In genomic region chr9:67156590-67157259, GRCm38 (mm10) we compare ENCODE assay signal across 8 mouse cellular contexts.
DNase-seq lines count a peak whose midpoint lies in the region; ATAC-seq lines count a peak whose summit lies in the region.

No protein-coding gene starts in this region.

- DNase-seq in CD4-positive, CD25-positive, alpha-beta regulatory T cell, adult 2 months (ENCODE audit: low read depth, low spot score) = peak; percentile 15
- DNase-seq in ovary, postnatal 14 days (ENCODE audit: low spot score) = peak; percentile 44
- no peak for DNase-seq in ovary, adult 18-20 months (ENCODE audit: low spot score)
- peak; percentile 20 for DNase-seq in cerebellum, adult 9-11 months
- DNase-seq in heart, postnatal 4 days = peak; percentile 80
- peak; percentile 69 for DNase-seq in lung, postnatal 14 days
- DNase-seq in spleen, adult 12 weeks (ENCODE audit: low spot score) = no peak

- no peak for ATAC-seq in CD4-positive, CD25-positive, alpha-beta regulatory T cell, adult 4 months

Comparison
In these comparisons a context has a peak if more than half of its experiments do, and no peak if none do; other contexts are left out.
1. DNase-seq: peak in CD4-positive, CD25-positive, alpha-beta regulatory T cell, adult 2 months (single experiment), ovary, postnatal 14 days (single experiment), cerebellum, adult 9-11 months (single experiment), heart, postnatal 4 days (single experiment) and lung, postnatal 14 days (single experiment); none in ovary, adult 18-20 months (single experiment) and spleen, adult 12 weeks (single experiment).